Mouse (Mus musculus): ENCODE measurements around the gene Rab20. TPM values are rescaled to one million over a fixed set of nuclear protein-coding genes. Genes with fewer than 3 reads are reported as not detected.

The Rab20 gene
- polyA plus RNA-seq, 1 experiment from 2014 or later: 0.36 TPM

- H3K27ac ChIP-seq: no peak overlapping the region
- no peak overlapping the region for H3K4me2 ChIP-seq (replicated peaks)
- no peak overlapping the region for H3K9ac ChIP-seq (replicated peaks)
- H3K4me1 ChIP-seq (replicated peaks): peaks cover 27% of the 10 kb centered on the region
- no peaks in the 10 kb centered on the region for H3K9me3 ChIP-seq
- no peak overlapping the region for H3K4me3 ChIP-seq (replicated peaks)
- H3K27me3 ChIP-seq: no peaks in the 10 kb centered on the region
- WGBS: 89% methylated on average over 10 of the region's 10 CpGs
- H3K36me3 ChIP-seq: no peaks in the 10 kb centered on the region
- no peak for ATAC-seq
Measured at GRCm38 (mm10) chr8:11415089-11415488, 63.4 kb downstream of the Rab20 start.

- 0 out of 2 replicates have a peak overlapping the region, but pooled peaks have one; percentile 1 for H3K4me2 ChIP-seq (replicated peaks)
- H3K9ac ChIP-seq (replicated peaks): no peak overlapping the region
- 5% methylated on average over 8 of the region's 8 CpGs for WGBS
- H3K4me3 ChIP-seq (replicated peaks): no peak overlapping the region
- no peaks in the 10 kb centered on the region for H3K36me3 ChIP-seq
- peak; percentile 76 for ATAC-seq
- no peaks in the 10 kb centered on the region for H3K27me3 ChIP-seq
- H3K27ac ChIP-seq: peak overlapping the region; percentile 61
- peaks cover 27% of the 10 kb centered on the region for H3K4me1 ChIP-seq (replicated peaks)
- H3K9me3 ChIP-seq: no peaks in the 10 kb centered on the region
Measured at GRCm38 (mm10) chr8:11414304-11414703, 64.2 kb downstream of the Rab20 start.

DNA sequence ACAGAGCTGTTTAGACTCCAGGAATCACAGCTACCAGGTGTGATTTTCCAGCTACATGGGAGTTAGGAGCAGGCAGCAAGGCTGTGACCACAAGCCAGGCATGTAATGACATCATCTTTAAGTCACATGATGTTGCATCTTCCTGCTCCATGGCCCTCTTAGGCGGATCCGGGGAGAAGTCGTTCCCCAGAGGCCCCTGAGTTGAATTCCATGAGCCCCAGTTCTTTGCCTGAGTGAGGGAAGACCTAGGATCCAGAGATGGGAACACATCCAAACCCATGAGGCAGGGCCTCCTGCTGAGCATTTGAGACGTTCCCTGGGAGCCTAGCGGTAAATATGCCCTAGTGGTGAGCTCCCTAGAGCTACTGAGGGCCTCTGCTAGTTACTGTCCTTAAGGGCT is 66.1 kb downstream of the Rab20 start:
- 71% methylated on average over 5 of the region's 5 CpGs for WGBS
- Histone ChIP-seq H3K4me2 (replicated peaks) (no peak overlapping the region), H3K9me3 (no peaks in the 10 kb centered on the region), H3K4me1 (replicated peaks) (peaks cover 27% of the 10 kb centered on the region), H3K9ac (replicated peaks) (no peak overlapping the region), H3K4me3 (replicated peaks) (no peak overlapping the region), H3K27ac (no peak overlapping the region), H3K36me3 (no peaks in the 10 kb centered on the region), H3K27me3 (no peaks in the 10 kb centered on the region)
- ATAC-seq: no peak

GRCm38 (mm10) chr8:11411504-11412124 is 66.9 kb downstream of the Rab20 start:
- Histone ChIP-seq H3K9me3 (no peaks in the 10 kb centered on the region), H3K4me2 (replicated peaks) (no peak overlapping the region), H3K4me3 (replicated peaks) (no peak overlapping the region), H3K4me1 (replicated peaks) (peaks cover 27% of the 10 kb centered on the region), H3K27me3 (no peaks in the 10 kb centered on the region), H3K36me3 (no peaks in the 10 kb centered on the region), H3K27ac (no peak overlapping the region), H3K9ac (replicated peaks) (no peak overlapping the region)
- no peak for ATAC-seq
- WGBS: 79% methylated on average over 12 of the region's 12 CpGs

- Histone ChIP-seq H3K4me2 (replicated peaks) (no peak overlapping the region), H3K9me3 (no peaks in the 10 kb centered on the region), H3K4me1 (replicated peaks) (peaks cover 10% of the 10 kb centered on the region; the same call in 1 of the 2 replicates), H3K4me3 (replicated peaks) (no peak overlapping the region), H3K36me3 (no peaks in the 10 kb centered on the region), H3K27me3 (no peaks in the 10 kb centered on the region), H3K9ac (replicated peaks) (no peak overlapping the region), H3K27ac (peak overlapping the region; percentile 45)
- ATAC-seq: peak; percentile 85
- 52% methylated on average over 13 of the region's 13 CpGs for WGBS
Measured at GRCm38 (mm10) chr8:11405722-11406481, 72.6 kb downstream of the Rab20 start.

- WGBS: 83% methylated on average over 4 of the region's 4 CpGs
- no peak for ATAC-seq
- Histone ChIP-seq H3K36me3 (no peaks in the 10 kb centered on the region), H3K27me3 (no peaks in the 10 kb centered on the region), H3K9me3 (no peaks in the 10 kb centered on the region), H3K4me2 (replicated peaks) (no peak overlapping the region), H3K4me1 (replicated peaks) (peaks cover 14% of the 10 kb centered on the region), H3K27ac (peak overlapping the region; percentile 19; the same call in 1 of the 2 replicates), H3K9ac (replicated peaks) (no peak overlapping the region), H3K4me3 (replicated peaks) (no peak overlapping the region)
Measured at GRCm38 (mm10) chr8:11404614-11405013, 73.9 kb downstream of the Rab20 start.

- ATAC-seq: no peak
Measured at GRCm38 (mm10) chr8:11403813-11404212, 74.7 kb downstream of the Rab20 start.

More at GRCm38 (mm10) chr8:11403813-11404212, 74.7 kb downstream of the Rab20 start:
- Histone ChIP-seq H3K9me3 (no peaks in the 10 kb centered on the region), H3K4me2 (replicated peaks) (no peak overlapping the region), H3K27me3 (no peaks in the 10 kb centered on the region), H3K36me3 (no peaks in the 10 kb centered on the region), H3K27ac (no peak overlapping the region), H3K4me1 (replicated peaks) (peaks cover 14% of the 10 kb centered on the region), H3K4me3 (replicated peaks) (no peak overlapping the region), H3K9ac (replicated peaks) (no peak overlapping the region)
- 95% methylated on average over 9 of the region's 9 CpGs for WGBS

Other genes with a start within 250 kb of the Rab20 start
- gene Col4a2, start 165.9 kb downstream of the Rab20 start, polyA plus RNA-seq (2015; fragmentation: Nextera tagmentation; extraction: Ambion mirVana): 28.6 and 39.1 TPM in 2 replicates
- gene Col4a1, start 165.9 kb downstream of the Rab20 start, polyA plus RNA-seq (2015; fragmentation: Nextera tagmentation; extraction: Ambion mirVana): 61.4 and 83.4 TPM in 2 replicates
- gene Naxd, start 18.8 kb upstream of the Rab20 start, polyA plus RNA-seq (2015; fragmentation: Nextera tagmentation; extraction: Ambion mirVana): 151 and 158 TPM in 2 replicates
- 21.0 and 23.8 TPM in 2 replicates for gene Cars2, start 72.1 kb upstream of the Rab20 start, polyA plus RNA-seq (2015; fragmentation: Nextera tagmentation; extraction: Ambion mirVana)
- gene Ing1, start 76.9 kb upstream of the Rab20 start, polyA plus RNA-seq (2015; fragmentation: Nextera tagmentation; extraction: Ambion mirVana): 46.1 and 46.7 TPM in 2 replicates
- gene Ankrd10, start 157.0 kb upstream of the Rab20 start, polyA plus RNA-seq (2015; fragmentation: Nextera tagmentation; extraction: Ambion mirVana): 100 TPM in 2 replicates
- 0.12 TPM in 1 of 2 replicates, not detected in the other for gene 1700016D06Rik, start 222.4 kb upstream of the Rab20 start, polyA plus RNA-seq (2015; fragmentation: Nextera tagmentation; extraction: Ambion mirVana)
- 60.8 and 66.3 TPM in 2 replicates for gene Arhgef7, start 249.0 kb upstream of the Rab20 start, polyA plus RNA-seq (2015; fragmentation: Nextera tagmentation; extraction: Ambion mirVana)

Measured in midbrain, embryonic 13.5 days (tissue).